Mouse (Mus musculus) right cerebral cortex, postnatal 36 days (tissue): Measurements from ENCODE around the gene Pogk.

ENCODE experiments used
- DNase-seq, 2 experiments: peaks; one replicate each; pipeline ENCODE4 v3.0.0; 2022; ENCODE audit warnings: low spot score in 2 of 2, mixed read lengths in 1 of 2

Gene Pogk

DNA sequence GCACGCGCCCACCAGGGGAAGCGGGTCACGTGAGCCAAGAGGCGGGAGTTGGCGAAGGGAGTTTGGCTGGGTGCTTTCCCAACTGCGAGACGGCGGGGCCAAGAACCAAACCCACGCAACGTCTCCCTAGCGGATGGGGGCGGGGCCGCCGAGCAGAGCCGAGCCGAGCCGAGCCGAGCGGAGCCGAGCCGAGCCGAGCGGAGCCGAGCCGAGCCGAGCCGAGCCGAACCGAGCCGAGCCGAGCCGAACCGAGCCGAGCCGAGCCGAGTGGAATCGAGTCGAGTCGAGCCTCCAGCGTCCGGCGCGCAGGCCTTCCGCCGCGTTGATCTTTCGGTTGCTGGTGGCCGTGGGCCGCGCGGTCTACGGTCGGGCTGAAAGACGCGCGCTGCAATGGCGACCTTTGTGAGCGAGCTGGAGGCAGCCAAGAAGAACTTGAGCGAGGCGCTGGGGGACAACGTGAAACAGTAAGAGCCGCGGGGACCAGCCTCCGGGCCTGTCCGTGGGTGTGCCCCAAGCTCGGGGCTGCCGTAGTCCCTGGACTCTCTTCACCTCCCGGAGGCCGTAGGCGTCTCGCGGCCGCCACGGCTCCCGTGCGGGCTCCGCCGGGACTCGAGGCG is 30.5 kb downstream of the Pogk start, which contains the start of gene Tada1:
Gene Tada1 (plus strand): TSS at position 85 of the 617 bp plus-strand sequence.
- DNase-seq: peak; percentile 86 to 91

DNA sequence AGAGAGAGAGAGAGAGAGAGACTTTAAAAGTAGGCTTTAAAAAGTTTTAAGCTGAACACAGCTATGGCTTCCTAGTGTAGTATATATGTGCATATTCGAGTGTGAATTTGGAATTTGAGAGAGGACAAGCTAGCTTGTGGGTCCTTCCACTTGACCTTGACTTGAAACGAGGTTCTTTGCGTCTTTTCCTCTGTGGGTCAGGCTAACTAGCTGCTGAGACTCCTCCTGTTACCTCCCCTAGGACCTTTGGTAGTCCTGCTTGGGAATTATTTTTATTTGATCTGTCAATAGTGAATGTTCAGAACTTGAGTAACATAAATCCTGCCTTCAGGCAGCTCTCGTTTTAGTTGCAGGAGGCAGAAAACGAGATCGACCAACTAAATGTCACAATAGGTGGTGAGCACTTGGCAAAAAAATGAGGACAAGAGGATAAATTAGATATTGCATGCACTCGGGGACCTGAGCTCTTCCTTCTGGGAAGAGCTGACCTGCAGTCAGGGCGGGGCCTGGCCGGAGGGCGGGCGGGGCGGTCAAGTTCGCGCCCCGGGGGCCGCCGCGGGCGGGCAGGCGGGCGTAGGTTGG is 31.1 kb downstream of the Pogk start:
- no peak for DNase-seq

DNA sequence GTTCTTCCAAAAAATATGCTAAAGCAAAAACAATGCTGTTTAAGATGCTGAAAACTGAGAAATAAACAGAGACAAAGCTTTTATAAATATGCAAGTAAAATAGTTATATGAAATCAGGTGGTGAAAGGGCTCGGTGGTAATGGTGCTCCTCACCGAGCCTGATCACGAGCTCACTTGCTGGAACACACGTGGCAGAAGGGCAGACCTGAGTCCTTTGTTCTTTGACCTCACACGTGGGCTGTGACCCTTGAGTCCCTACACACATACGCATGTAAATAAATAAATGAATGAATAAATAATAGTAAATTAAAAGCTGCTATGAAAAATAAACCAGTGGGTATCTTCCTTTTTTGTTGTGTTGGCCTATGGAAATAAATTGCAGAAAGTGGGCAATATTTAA is 32.5 kb downstream of the Pogk start:
- no peak for DNase-seq

DNA sequence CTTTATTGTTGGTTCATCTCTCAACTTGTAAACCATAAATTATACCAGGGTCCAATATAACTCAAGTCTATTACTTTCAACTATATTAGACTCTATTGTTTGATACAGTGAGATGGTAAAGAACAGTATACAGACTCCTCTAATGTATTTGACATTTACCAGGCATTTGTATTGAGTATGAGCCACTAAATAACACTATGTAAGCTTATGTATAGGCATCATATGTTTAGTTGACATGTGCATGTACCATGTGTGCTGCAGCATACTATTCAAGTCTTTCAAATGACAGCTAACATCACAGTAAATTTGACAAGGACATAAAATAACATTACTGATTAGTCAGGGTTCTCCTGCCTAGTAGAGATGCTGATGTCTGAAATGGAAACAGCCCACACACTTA is 46.5 kb downstream of the Pogk start:
- DNase-seq: no peak

DNA sequence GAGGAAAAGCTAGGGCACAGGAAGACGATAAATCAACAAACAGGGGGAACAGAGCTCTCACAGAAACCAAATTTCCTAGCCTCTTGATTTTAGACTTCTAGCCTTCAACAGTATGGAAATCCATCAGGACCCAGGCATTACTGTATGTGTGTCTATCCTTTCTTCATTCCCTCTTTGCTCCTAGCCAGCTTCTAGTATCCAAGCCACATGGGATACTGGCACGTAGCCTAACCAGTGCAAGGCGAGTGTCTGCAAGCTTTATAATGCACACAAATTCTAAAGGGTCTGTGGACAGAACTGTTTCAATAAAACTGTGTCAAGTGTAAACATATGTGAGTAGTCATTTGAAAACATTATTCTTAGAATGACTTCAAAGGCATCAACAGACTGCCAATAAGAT is 47.0 kb downstream of the Pogk start:
- DNase-seq: no peak

DNA sequence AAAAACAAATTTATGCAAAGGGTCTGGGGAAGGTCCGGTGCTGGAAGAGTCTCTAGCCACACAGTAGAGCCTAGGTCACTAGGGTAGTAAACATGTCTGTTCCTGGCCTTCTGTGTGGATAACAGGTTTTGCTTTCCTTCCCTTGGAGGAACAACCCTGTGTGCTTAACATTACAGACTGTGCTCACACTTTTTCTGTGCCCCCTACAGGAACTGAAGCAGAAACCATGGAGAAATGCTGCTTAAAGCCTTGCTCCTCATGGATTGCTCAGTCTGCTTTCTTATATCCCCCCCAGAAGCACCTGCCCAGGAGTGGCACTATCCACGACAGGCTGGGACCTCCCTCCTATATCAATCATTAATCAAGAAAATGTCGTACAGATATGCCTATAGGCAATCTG is 47.8 kb downstream of the Pogk start:
- DNase-seq: no peak

DNA sequence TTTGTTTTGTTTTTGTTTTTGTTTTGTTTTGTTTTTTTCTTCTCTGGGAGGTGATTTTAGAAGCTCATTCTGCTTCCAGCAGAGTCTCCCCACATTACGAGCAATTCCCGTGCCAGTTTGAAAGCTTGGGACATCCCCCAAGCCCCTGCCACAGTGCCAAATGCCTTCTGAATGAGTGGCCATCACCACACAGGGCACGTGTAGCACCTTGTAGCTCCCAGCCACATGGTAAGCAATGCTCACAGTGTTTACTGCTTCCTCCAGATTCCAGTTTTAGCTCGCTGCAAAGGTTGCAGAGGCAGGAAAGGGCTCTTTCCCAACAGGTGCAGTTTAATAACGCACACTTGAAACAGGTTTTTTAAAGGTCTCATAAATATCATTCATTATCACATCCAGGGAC is 48.8 kb downstream of the Pogk start:
- no peak for DNase-seq

DNA sequence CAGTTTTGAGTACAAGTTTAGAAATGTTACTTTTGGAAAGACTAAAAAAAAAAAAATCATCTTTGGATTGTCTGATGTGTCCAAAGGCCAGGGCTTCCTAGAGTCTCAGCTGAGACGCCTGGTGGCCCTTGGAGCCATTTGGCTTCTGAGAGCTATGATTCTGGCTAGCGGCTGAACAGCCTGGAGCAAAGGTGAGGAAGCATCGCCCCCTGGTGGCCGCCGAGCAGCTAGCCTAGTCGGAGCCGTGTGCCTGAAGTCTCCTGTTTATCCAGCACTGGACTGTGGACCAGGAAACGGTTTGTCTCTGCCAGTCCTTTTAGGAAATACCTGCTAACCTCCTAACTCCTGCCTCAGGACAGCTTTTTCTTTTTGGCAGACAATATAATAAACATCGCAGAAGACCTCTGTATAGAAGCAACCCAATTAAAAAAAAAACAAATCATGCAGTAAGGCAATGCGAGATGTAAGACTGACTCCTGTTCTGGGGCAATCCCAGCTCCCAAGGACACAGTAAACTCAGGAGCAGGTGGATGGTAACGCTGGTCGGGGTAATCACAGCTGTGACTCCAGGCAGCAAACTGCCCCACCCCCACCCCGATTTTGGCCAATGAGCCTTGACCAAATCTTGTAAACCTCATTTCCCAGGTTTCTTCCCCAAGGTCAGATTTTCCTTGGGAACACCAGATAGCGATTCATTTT is 49.4 kb downstream of the Pogk start:
- peak; percentile 76 to 78 for DNase-seq

DNA sequence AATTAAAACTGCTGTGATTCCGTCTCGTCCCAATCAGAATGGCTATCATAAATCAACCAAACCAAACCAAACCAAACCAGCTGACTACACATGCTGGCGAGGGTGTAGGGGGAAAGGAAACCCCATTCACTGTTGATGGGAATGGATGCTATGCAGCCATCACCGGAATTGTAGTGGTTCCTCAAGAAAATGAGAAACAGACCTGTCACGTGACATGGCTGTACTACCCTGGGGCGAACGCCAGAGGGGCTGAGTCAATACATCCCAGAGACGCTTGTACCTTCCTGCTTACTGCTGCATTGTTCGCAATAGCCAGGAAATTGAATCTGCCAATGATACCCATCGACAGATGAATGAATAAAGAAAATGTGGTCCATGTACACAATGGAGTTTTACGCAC is 59.9 kb downstream of the Pogk start:
- no peak for DNase-seq

DNA sequence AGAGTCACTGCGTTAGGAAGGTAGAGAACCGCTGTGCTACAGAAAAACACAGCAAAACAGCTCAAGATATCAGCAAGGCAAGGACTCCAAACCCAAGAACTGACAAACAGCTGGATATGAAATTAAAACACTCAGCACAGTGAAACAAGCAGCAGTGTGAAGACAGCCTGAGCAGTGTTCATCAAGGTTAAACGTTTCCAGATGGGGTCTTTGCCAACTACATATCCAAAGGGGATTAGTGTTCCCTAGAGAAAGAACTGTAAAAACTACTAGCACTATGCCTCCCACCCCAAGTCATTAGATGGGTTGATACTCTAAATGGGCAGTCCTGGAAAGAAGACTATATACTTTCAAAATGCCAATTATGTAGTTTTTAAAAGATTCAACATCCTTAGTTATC is 60.3 kb downstream of the Pogk start:
- no peak for DNase-seq

DNA sequence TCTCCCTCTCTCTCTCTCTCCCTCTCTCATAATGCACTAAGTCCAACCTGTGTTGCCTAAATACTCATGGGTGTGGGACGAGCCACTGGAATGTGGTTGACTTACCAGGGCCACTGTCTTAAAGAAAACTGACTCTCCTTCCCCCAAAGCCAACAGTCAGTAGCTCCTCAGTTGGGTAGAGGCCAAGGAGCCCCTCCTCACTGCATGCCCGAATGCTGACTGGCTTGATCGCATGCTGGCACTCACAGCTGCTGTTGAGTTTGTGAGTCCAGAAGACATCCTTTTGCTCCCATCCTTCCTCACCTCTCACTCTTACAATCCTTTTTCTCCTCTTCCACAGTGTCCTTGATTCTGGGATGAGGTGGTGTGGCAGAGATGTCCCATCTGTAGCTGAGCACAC is 62.8 kb downstream of the Pogk start:
- DNase-seq: no peak

DNA sequence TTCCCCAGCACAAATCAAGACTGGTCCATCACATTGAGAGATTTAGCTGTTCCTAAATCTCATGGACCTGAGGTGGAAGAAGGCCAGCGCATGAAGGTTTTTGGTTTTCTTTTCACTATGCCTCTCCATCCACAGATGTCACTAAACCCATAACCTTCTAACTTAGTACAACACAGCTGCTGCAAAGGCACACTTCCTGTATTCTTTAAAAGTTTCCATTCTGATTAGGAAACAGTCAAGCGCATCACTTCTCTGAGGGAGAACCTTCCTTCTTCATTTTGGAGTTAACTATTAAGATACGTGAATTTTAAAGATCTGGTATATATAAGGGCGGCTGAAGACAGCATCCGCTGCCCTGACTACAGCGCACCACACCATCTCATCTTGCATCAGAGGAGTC is 64.1 kb downstream of the Pogk start:
- no peak for DNase-seq

DNA sequence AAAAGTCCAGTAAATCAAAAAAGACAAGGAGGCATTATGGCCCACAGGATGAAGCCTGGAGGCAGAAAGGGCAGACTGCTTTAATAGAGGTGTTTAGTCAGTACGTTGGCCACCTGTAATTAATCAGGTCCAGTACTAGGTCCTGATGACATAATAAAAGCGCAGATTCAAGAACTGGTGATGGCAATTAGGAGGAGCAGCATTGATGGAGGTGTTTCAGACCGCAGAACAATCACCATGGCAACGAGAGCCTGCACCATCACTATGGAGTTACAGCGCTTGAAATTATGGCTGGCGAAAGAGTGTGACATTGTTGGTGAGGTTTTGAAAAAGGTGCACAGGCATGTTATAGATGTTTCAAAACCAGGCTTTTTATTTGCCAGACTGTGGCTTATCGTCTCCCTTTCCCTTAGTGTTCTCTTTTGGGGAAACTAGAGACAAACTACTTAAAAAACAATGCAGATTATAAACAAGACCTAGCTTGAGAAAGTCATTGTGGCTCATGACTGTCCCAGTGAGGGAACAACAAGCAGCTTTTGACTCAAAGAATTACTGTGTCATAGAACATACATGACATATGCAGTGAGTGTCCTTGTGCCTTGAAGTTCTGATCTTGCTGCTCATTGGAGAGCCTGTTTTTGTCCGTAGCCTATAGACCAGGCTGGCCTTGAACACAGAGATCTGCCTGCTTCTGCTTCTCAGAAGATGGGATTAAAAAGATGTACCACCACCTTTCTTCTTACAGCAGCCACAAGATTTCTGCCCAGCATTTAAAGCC is 65.2 kb downstream of the Pogk start:
- DNase-seq: no peak

DNA sequence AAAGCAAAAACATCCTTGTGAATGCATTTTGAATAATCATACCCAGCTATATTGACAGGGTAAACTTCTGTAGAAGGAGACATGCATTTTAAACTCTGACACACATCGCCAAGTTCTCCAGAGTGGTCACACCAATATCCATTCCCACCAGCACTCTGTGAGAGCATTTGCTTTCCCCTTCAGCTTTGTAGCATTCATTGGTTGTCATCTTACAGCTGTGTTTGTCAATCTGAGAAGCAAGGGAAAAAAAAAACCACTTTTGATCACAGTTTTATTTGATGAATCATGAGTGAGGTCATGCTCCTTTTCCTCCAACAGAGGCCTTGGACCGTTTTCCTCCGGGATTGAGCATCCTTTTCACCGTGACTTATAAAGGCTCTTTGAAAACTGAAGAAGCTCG is 66.1 kb downstream of the Pogk start:
- DNase-seq: no peak

DNA sequence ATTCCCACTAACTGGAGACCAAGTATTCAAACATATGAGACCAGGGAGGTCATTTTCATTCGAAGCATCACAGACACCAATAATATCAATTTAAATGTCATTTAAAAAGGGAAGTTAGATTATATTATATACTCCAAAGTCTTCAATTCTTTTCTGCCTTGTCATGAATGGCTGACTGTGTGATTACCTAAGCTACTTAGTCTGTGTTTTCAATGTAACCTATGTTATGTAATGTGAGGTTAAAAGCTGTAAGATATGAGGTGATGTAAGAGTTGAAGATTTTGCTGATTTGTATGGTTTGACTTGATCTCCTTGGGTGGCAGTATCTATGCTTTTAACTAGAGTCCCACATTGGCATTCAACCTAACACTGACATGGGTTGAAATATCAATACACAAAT is 67.1 kb downstream of the Pogk start:
- no peak for DNase-seq

DNA sequence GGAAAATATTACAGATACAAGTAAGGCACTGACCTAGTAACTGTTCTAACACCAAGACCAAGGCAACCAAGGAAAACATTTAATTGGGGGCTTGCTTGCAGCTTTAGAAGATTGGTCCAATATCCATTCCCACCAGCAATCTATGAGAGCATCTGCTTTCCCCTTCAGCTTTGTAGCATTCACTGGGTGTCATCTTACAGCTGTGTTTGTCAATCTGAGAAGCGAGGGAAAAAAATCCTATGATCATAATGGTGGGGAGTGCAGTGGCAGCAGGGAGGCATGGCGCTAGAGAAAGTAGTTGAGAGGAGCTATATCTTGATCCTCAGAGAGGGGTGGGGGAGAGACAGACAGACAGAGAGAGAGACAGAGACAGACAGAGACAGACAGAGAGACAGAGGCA is 67.6 kb downstream of the Pogk start:
- no peak for DNase-seq

DNA sequence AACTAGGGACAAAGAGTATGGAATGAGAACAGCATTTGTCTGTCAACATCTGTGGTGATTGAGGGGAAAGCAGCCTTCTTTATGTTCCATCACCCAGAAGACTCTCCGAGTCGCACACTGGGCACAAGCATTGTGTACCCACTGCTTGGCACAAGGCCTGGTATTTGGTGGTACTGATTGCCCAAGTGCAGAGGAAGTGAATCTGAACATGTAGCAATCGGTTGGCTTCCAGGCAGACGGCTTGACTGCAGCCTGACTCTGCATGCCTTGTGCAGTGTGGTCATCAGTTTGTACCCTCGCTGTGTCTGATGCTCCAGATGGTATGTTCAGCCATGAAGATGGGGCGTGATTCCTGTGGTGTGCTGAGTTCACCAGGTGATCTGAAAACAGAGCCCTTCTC is 70.6 kb downstream of the Pogk start:
- no peak for DNase-seq
